ENCODE assay signal across 8 mouse cellular contexts in genomic region chrX:47891907-47892430, GRCm38 (mm10). TPM values are rescaled to one million over a fixed set of nuclear protein-coding genes. Genes with fewer than 3 reads are reported as not detected.
DNase-seq lines count a peak whose midpoint lies in the region; ATAC-seq and TF ChIP-seq lines count a peak whose summit lies in the region.

No protein-coding gene starts in this region.

- no peaks in the 10 kb centered on the region for H3K36me3 ChIP-seq in embryonic facial prominence, embryonic 12.5 days
- H3K36me3 ChIP-seq in hindbrain, embryonic 16.5 days (ENCODE audit: control insufficient read depth, insufficient read depth, low read length): no peaks in the 10 kb centered on the region
- H3K36me3 ChIP-seq in liver, embryonic 14.5 days (replicated peaks; ENCODE audit: control insufficient read depth, insufficient read depth, low read depth): no peaks in the 10 kb centered on the region

- peak; percentile 11 for DNase-seq in layer of hippocampus, adult 11-12 months (ENCODE audit: low spot score)
- DNase-seq in layer of hippocampus, adult 9-10 months (ENCODE audit: low spot score): no peak
- DNase-seq in adrenal gland, postnatal 36 days: peak; percentile 11 to 28
- DNase-seq in liver, embryonic 14.5 days (ENCODE audit: low read depth in 3 of 3, low spot score in 3 of 3): no peak
- DNase-seq in right cerebral cortex, postnatal 10 days (ENCODE audit: low spot score in 2 of 2): peak; percentile 36 to 46
- no peak for DNase-seq in thymus, adult 18-20 months

- no peaks in the 10 kb centered on the region for H3K9me3 ChIP-seq in embryonic facial prominence, embryonic 12.5 days
- no peaks in the 10 kb centered on the region for H3K9me3 ChIP-seq in hindbrain, embryonic 16.5 days (ENCODE audit: control insufficient read depth, low read length)
- H3K9me3 ChIP-seq in liver, embryonic 14.5 days (ENCODE audit: control insufficient read depth, low read length): no peaks in the 10 kb centered on the region

- no peak for TF ChIP-seq CTCF in liver, embryonic 14.5 days (IDR thresholded peaks at IDR 0.05; ENCODE audit: low read depth)

- 20% methylated on average over 33 of the region's 36 CpGs for WGBS in embryonic facial prominence, embryonic 12.5 days
- WGBS in hindbrain, embryonic 16.5 days: 16% methylated on average over 14 of the region's 36 CpGs
- 10% methylated on average over 29 of the region's 36 CpGs for WGBS in liver, embryonic 14.5 days (ENCODE audit: insufficient replicate concordance)

- peak overlapping the region; percentile 57 for H3K4me3 ChIP-seq in embryonic facial prominence, embryonic 12.5 days
- H3K4me3 ChIP-seq in hindbrain, embryonic 16.5 days (ENCODE audit: low read length): peak overlapping the region; percentile 65
- H3K4me3 ChIP-seq in liver, embryonic 14.5 days (ENCODE audit: insufficient read depth in 1 of 2, low read depth in 2 of 2, low read length in 2 of 2): peak overlapping the region; percentile 41 to 49

- H3K9ac ChIP-seq in embryonic facial prominence, embryonic 12.5 days: peak overlapping the region; percentile 60
- H3K9ac ChIP-seq in hindbrain, embryonic 16.5 days (ENCODE audit: low read depth, low read length): peak overlapping the region; percentile 80
- H3K9ac ChIP-seq in liver, embryonic 14.5 days (replicated peaks): no peak overlapping the region

- peak overlapping the region; percentile 50 for H3K4me2 ChIP-seq in embryonic facial prominence, embryonic 12.5 days (replicated peaks)
- H3K4me2 ChIP-seq in hindbrain, embryonic 16.5 days (ENCODE audit: low read length): peak overlapping the region; percentile 58
- H3K4me2 ChIP-seq in liver, embryonic 14.5 days (ENCODE audit: low read depth): peak overlapping the region; percentile 37; the same call in 1 of the 2 replicates

- peak overlapping the region; percentile 74; the same call in 1 of the 2 replicates for H3K27ac ChIP-seq in embryonic facial prominence, embryonic 12.5 days
- H3K27ac ChIP-seq in hindbrain, embryonic 16.5 days (ENCODE audit: low read depth, low read length): peak overlapping the region; percentile 85
- no peak overlapping the region for H3K27ac ChIP-seq in liver, embryonic 14.5 days

- H3K27me3 ChIP-seq in embryonic facial prominence, embryonic 12.5 days: no peaks in the 10 kb centered on the region
- H3K27me3 ChIP-seq in hindbrain, embryonic 16.5 days (replicated peaks; ENCODE audit: control insufficient read depth, insufficient read depth, low read length): no peaks in the 10 kb centered on the region
- H3K27me3 ChIP-seq in liver, embryonic 14.5 days (ENCODE audit: control insufficient read depth, insufficient read depth, low read length): peaks cover 7% of the 10 kb centered on the region

- peak; percentile 72; the same call in 1 of the 2 replicates for ATAC-seq in embryonic facial prominence, embryonic 12.5 days (ENCODE audit: insufficient number of reproducible peaks, insufficient read depth, low FRiP score, low TSS enrichment)
- ATAC-seq in hindbrain, embryonic 16.5 days: peak; percentile 81
- no peak for ATAC-seq in liver, embryonic 14.5 days (ENCODE audit: insufficient read depth)

- H3K4me1 ChIP-seq in embryonic facial prominence, embryonic 12.5 days: no peaks in the 10 kb centered on the region
- no peaks in the 10 kb centered on the region for H3K4me1 ChIP-seq in hindbrain, embryonic 16.5 days (ENCODE audit: control insufficient read depth, insufficient read depth, low read depth, low read length)
- no peaks in the 10 kb centered on the region for H3K4me1 ChIP-seq in liver, embryonic 14.5 days (replicated peaks; ENCODE audit: control insufficient read depth in 2 of 2, insufficient read depth in 2 of 2, low read length in 1 of 2)

- TF ChIP-seq EP300 in liver, embryonic 14.5 days (IDR thresholded peaks at IDR 0.05; ENCODE audit: low read depth): no peak

RNA-seq across cellular contexts. Expression of gene Smarca1, which starts 0.8 kb away (rescaled TPM):
- 10 to 100 TPM; 31.9 to 66.0 TPM for total RNA-seq in adrenal gland, postnatal 36 days (2021)
- polyA plus RNA-seq in embryonic facial prominence, embryonic 12.5 days (2016; fragmentation: Nextera tagmentation; extraction: Ambion mirVana): 38.8 and 41.5 TPM in 2 replicates
- 31.3 and 34.4 TPM in 2 replicates for polyA plus RNA-seq in hindbrain, embryonic 16.5 days (2015; fragmentation: Nextera tagmentation; extraction: Ambion mirVana)
- polyA plus RNA-seq in liver, embryonic 14.5 days (2012; rRNA removed): 1.0 and 1.8 TPM in 2 replicates
- 4.5 and 5.2 TPM in 2 replicates for polyA plus RNA-seq in liver, embryonic 14.5 days (2014; fragmentation: Nextera tagmentation; extraction: Ambion mirVana)

RNA-seq across cellular contexts. Expression of gene Ocrl, which starts 20.2 kb away (rescaled TPM):
- 10 to 100 TPM; 43.6 to 48.6 TPM for total RNA-seq in adrenal gland, postnatal 36 days (2021)
- polyA plus RNA-seq in embryonic facial prominence, embryonic 12.5 days (2016; fragmentation: Nextera tagmentation; extraction: Ambion mirVana): 26.0 and 26.6 TPM in 2 replicates
- 30.8 and 33.9 TPM in 2 replicates for polyA plus RNA-seq in hindbrain, embryonic 16.5 days (2015; fragmentation: Nextera tagmentation; extraction: Ambion mirVana)
- polyA plus RNA-seq in liver, embryonic 14.5 days (2012; rRNA removed): 4.2 and 4.8 TPM in 2 replicates
- polyA plus RNA-seq in liver, embryonic 14.5 days (2014; fragmentation: Nextera tagmentation; extraction: Ambion mirVana): 2.4 and 2.9 TPM in 2 replicates

Comparison
In these comparisons a context has a peak if more than half of its experiments do, and no peak if none do; other contexts are left out.
1. DNase-seq: peak in layer of hippocampus, adult 11-12 months (single experiment), adrenal gland, postnatal 36 days (2 of 2) and right cerebral cortex, postnatal 10 days (2 of 2); none in layer of hippocampus, adult 9-10 months (single experiment), liver, embryonic 14.5 days (0 of 3) and thymus, adult 18-20 months (0 of 2).
2. Peak in every context shown above with its lines, with median percentiles within 50 percentile points of each other: H3K4me2 ChIP-seq and H3K4me3 ChIP-seq.